Mouse (Mus musculus) E14TG2a.4 (cell line): ENCODE measurements around the gene Atp6v1fnb.

Source experiments
- CTCF ChIP-seq: conservative IDR thresholded peaks from 2 replicates; pipeline ENCODE4 v1.5.1; 2014; ENCODE audit warnings: low read length
- NANOG ChIP-seq: IDR thresholded peaks from 2 replicates; pipeline ENCODE4 v1.6.1; 2014; ENCODE audit warnings: borderline replicate concordance, low read length, mixed read lengths
- POU5F1 ChIP-seq: IDR thresholded peaks from 2 replicates; pipeline ENCODE4 v1.6.1; 2014; ENCODE audit warnings: low read length, borderline replicate concordance

GRCm38 (mm10) chr6:29439251-29439650, 32.0 kb upstream of the Atp6v1fnb start:
- TF ChIP-seq CTCF: no peak
- TF ChIP-seq POU5F1: no peak
- no peak for TF ChIP-seq NANOG
